Mouse (Mus musculus) CH12.LX (cell line): ENCODE results near the gene Ick. TPM values are rescaled to one million over a fixed set of nuclear protein-coding genes. Genes with fewer than 3 reads are reported as not detected.

Experiments used
- DNase-seq: peaks from one replicate; pipeline ENCODE4 v3.0.0-alpha.2; 2013; ENCODE audit errors: extremely low read depth
- H3K27ac ChIP-seq: 2 replicates; pipeline ENCODE4 v1.5.1; 2012; ENCODE audit warnings: low read depth, mild to moderate bottlenecking, control low read depth, moderate library complexity; ENCODE audit not compliant: insufficient read depth
- H3K27me3 ChIP-seq: replicated peaks from 2 replicates; pipeline ENCODE3; 2012; ENCODE audit warnings: inconsistent platforms
- H3K36me3 ChIP-seq, 2 experiments: replicated peaks in 1 of 2; 2 replicates each; pipeline versions ENCODE3 to v1.6.1; 2012; ENCODE audit warnings: inconsistent platforms in 1 of 2, low read length in 1 of 2, mild to moderate bottlenecking in 1 of 2, mixed read lengths in 1 of 2, moderate library complexity in 1 of 2; ENCODE audit not compliant: control insufficient read depth in 1 of 2, insufficient read depth in 1 of 2
- H3K4me1 ChIP-seq, 2 experiments: 2 replicates each; pipeline ENCODE4 v1.6.1; 2012; ENCODE audit warnings: inconsistent platforms in 1 of 2, moderate library complexity in 1 of 2; ENCODE audit not compliant: insufficient read depth in 2 of 2, control insufficient read depth in 1 of 2
- H3K4me2 ChIP-seq: 2 replicates; pipeline ENCODE4 v1.6.1; 2012; ENCODE audit warnings: low read depth, mild to moderate bottlenecking, control low read depth; ENCODE audit not compliant: poor library complexity, insufficient read depth, severe bottlenecking
- H3K4me3 ChIP-seq, 3 experiments: fragments of 150-350 bp in 1 of 3; sonication (generic) in 1 of 3; replicated peaks in 1 of 3; 2 replicates each; pipeline versions ENCODE3 to v1.5.1; 2011 to 2012; ENCODE audit warnings: low read depth in 2 of 3, low read length in 2 of 3, mild to moderate bottlenecking in 2 of 3, moderate library complexity in 2 of 3, control low read depth in 1 of 3, improper control_type of control experiment in 1 of 3, inconsistent platforms in 1 of 3, mixed read lengths in 1 of 3; ENCODE audit not compliant: poor library complexity in 1 of 3
- H3K79me2 ChIP-seq: replicated peaks from 2 replicates; pipeline ENCODE4 v1.6.1; 2012; ENCODE audit warnings: mild to moderate bottlenecking, moderate library complexity; ENCODE audit not compliant: control insufficient read depth, poor library complexity, insufficient read depth, severe bottlenecking; ENCODE audit errors: extremely low read depth
- H3K9ac ChIP-seq: 2 replicates; pipeline ENCODE4 v1.6.1; 2012; ENCODE audit warnings: low read depth, mild to moderate bottlenecking, control low read depth, moderate library complexity; ENCODE audit not compliant: insufficient read depth
- H3K9me3 ChIP-seq: replicated peaks from 2 replicates; pipeline ENCODE3; 2012; ENCODE audit warnings: low read length, inconsistent platforms, mixed read lengths
- BHLHE40 ChIP-seq: IDR thresholded peaks from 2 replicates; pipeline ENCODE4 v1.6.1; 2011; ENCODE audit warnings: mild to moderate bottlenecking, low read depth, low read length, improper control_type of control experiment
- CHD1 ChIP-seq: IDR thresholded peaks from 2 replicates; pipeline ENCODE4 v1.6.1; 2012; ENCODE audit warnings: low read depth, low read length, improper control_type of control experiment, inconsistent platforms
- CHD2 ChIP-seq: IDR thresholded peaks from 2 replicates; pipeline ENCODE4 v1.6.1; 2011; ENCODE audit warnings: low read length, improper control_type of control experiment
- CTCF ChIP-seq, 2 experiments: IDR thresholded peaks in 1 of 2; conservative IDR thresholded peaks in 1 of 2; 2 replicates each; pipeline ENCODE4 v1.5.1; 2011 to 2012; ENCODE audit warnings: low read depth in 2 of 2, low read length in 2 of 2, improper control_type of control experiment in 1 of 2, inconsistent platforms in 1 of 2, mild to moderate bottlenecking in 1 of 2, moderate library complexity in 1 of 2
- E2F4 ChIP-seq: IDR thresholded peaks from 2 replicates; pipeline ENCODE4 v1.6.1; 2011; ENCODE audit warnings: low read depth, low read length, improper control_type of control experiment; ENCODE audit not compliant: insufficient replicate concordance
- ELF1 ChIP-seq: IDR thresholded peaks from 2 replicates; pipeline ENCODE4 v1.6.1; 2014; ENCODE audit warnings: low read depth, mild to moderate bottlenecking, inconsistent platforms, low read length, improper control_type of control experiment
- EP300 ChIP-seq: IDR thresholded peaks from 2 replicates; pipeline ENCODE4 v1.6.1; 2011; ENCODE audit warnings: low read length, improper control_type of control experiment
- ETS1 ChIP-seq: conservative IDR thresholded peaks from 2 replicates; pipeline ENCODE4 v1.6.1; 2012; ENCODE audit warnings: low read depth, mild to moderate bottlenecking, inconsistent platforms, low read length, improper control_type of control experiment, moderate library complexity
- GABPA ChIP-seq: IDR thresholded peaks from 2 replicates; pipeline ENCODE4 v1.6.1; 2012; ENCODE audit warnings: low read depth, low read length, improper control_type of control experiment, inconsistent platforms; ENCODE audit not compliant: insufficient replicate concordance
- HCFC1 ChIP-seq: IDR thresholded peaks from 2 replicates; pipeline ENCODE4 v1.6.1; 2012; ENCODE audit warnings: low read depth, mild to moderate bottlenecking, inconsistent platforms, low read length, improper control_type of control experiment
- IRF4 ChIP-seq: IDR thresholded peaks from 2 replicates; pipeline ENCODE4 v1.6.1; 2014; ENCODE audit warnings: low read depth, mild to moderate bottlenecking, inconsistent platforms, low read length, improper control_type of control experiment
- JUN ChIP-seq: IDR thresholded peaks from 2 replicates; pipeline ENCODE4 v1.6.1; 2011; ENCODE audit warnings: low read depth, mild to moderate bottlenecking, low read length, improper control_type of control experiment, moderate library complexity; ENCODE audit not compliant: insufficient read depth
- JUND ChIP-seq: conservative IDR thresholded peaks from 2 replicates; pipeline ENCODE4 v1.6.1; 2011; ENCODE audit warnings: low read depth, low read length, improper control_type of control experiment
- KAT2A ChIP-seq: IDR thresholded peaks from 2 replicates; pipeline ENCODE4 v1.6.1; 2012; ENCODE audit warnings: low read length, improper control_type of control experiment, inconsistent platforms; ENCODE audit not compliant: insufficient replicate concordance
- MAFK ChIP-seq: IDR thresholded peaks from 2 replicates; pipeline ENCODE4 v1.6.1; 2011; ENCODE audit warnings: low read length, improper control_type of control experiment; ENCODE audit not compliant: insufficient replicate concordance
- MAX ChIP-seq: IDR thresholded peaks from 2 replicates; pipeline ENCODE4 v1.6.1; 2011; ENCODE audit warnings: low read length, improper control_type of control experiment
- MAZ ChIP-seq: IDR thresholded peaks from 2 replicates; pipeline ENCODE4 v1.6.1; 2012; ENCODE audit warnings: low read depth, mild to moderate bottlenecking, inconsistent platforms, low read length, improper control_type of control experiment, moderate library complexity
- MEF2A ChIP-seq: IDR thresholded peaks from 2 replicates; pipeline ENCODE4 v1.6.1; 2014; ENCODE audit warnings: low read depth, mild to moderate bottlenecking, inconsistent platforms, low read length, improper control_type of control experiment, borderline replicate concordance
- MXI1 ChIP-seq: IDR thresholded peaks from 2 replicates; pipeline ENCODE4 v1.6.1; 2011; ENCODE audit warnings: mild to moderate bottlenecking, low read depth, low read length, improper control_type of control experiment
- MYC ChIP-seq: IDR thresholded peaks from 2 replicates; pipeline ENCODE4 v1.6.1; 2011; ENCODE audit warnings: low read depth, mild to moderate bottlenecking, improper control_type of control experiment, low read length
- NELFE ChIP-seq: IDR thresholded peaks from 2 replicates; pipeline ENCODE4 v1.6.1; 2011; ENCODE audit warnings: low read depth, low read length, improper control_type of control experiment
- NRF1 ChIP-seq: IDR thresholded peaks from 2 replicates; pipeline ENCODE4 v1.6.1; 2014; ENCODE audit warnings: low read depth, mild to moderate bottlenecking, inconsistent platforms, low read length, improper control_type of control experiment, moderate library complexity
- PAX5 ChIP-seq: IDR thresholded peaks from 2 replicates; pipeline ENCODE4 v1.6.1; 2012; ENCODE audit warnings: low read length, inconsistent platforms, mixed read lengths
- POLR2A ChIP-seq: IDR thresholded peaks from 2 replicates; pipeline ENCODE4 v1.6.1; 2011; ENCODE audit warnings: low read depth, mild to moderate bottlenecking, improper control_type of control experiment, low read length
- POLR2AphosphoS2 ChIP-seq: IDR thresholded peaks from 2 replicates; pipeline ENCODE4 v1.6.1; 2011; ENCODE audit warnings: low read depth, low read length, improper control_type of control experiment
- RAD21 ChIP-seq: IDR thresholded peaks from 2 replicates; pipeline ENCODE4 v1.6.1; 2011; ENCODE audit warnings: low read depth, mild to moderate bottlenecking, low read length, improper control_type of control experiment, moderate library complexity
- RCOR1 ChIP-seq: conservative IDR thresholded peaks from 2 replicates; pipeline ENCODE4 v1.6.1; 2012; ENCODE audit warnings: low read depth, mild to moderate bottlenecking, inconsistent platforms, low read length, improper control_type of control experiment
- SIN3A ChIP-seq: IDR thresholded peaks from 2 replicates; pipeline ENCODE4 v1.6.1; 2012; ENCODE audit warnings: low read length, improper control_type of control experiment, inconsistent platforms
- SMC3 ChIP-seq: IDR thresholded peaks from 2 replicates; pipeline ENCODE4 v1.6.1; 2011; ENCODE audit warnings: low read depth, low read length, improper control_type of control experiment
- TBP ChIP-seq: conservative IDR thresholded peaks from 2 replicates; pipeline ENCODE4 v1.6.1; 2011; ENCODE audit warnings: low read depth, low read length, improper control_type of control experiment
- TCF12 ChIP-seq: IDR thresholded peaks from 2 replicates; pipeline ENCODE4 v1.6.1; 2014; ENCODE audit warnings: low read depth, mild to moderate bottlenecking, inconsistent platforms, low read length, improper control_type of control experiment
- UBTF ChIP-seq: IDR thresholded peaks from 2 replicates; pipeline ENCODE4 v1.6.1; 2012; ENCODE audit warnings: low read depth, mild to moderate bottlenecking, inconsistent platforms, low read length, improper control_type of control experiment, moderate library complexity
- USF1 ChIP-seq: IDR thresholded peaks from 2 replicates; pipeline ENCODE4 v1.6.1; 2014; ENCODE audit warnings: low read depth, mild to moderate bottlenecking, inconsistent platforms, low read length, improper control_type of control experiment
- USF2 ChIP-seq: conservative IDR thresholded peaks from 2 replicates; pipeline ENCODE4 v1.6.1; 2011; ENCODE audit warnings: low read depth, low read length, improper control_type of control experiment
- ZC3H11A ChIP-seq: IDR thresholded peaks from 2 replicates; pipeline ENCODE4 v1.6.1; 2012; ENCODE audit warnings: low read depth, mild to moderate bottlenecking, inconsistent platforms, low read length, improper control_type of control experiment
- ZKSCAN1 ChIP-seq: IDR thresholded peaks from 2 replicates; pipeline ENCODE4 v1.6.1; 2012; ENCODE audit warnings: low read depth, inconsistent platforms, low read length, improper control_type of control experiment, borderline replicate concordance
- ZMIZ1 ChIP-seq: IDR thresholded peaks from 2 replicates; pipeline ENCODE4 v1.6.1; 2012; ENCODE audit warnings: low read depth, mild to moderate bottlenecking, inconsistent platforms, low read length, improper control_type of control experiment
- ZNF384 ChIP-seq: IDR thresholded peaks from 2 replicates; pipeline ENCODE4 v1.6.1; 2012; ENCODE audit warnings: low read depth, low read length, improper control_type of control experiment, inconsistent platforms
- dilution Hi-C: fragments of 300-500 bp; cut with MboI; formaldehyde crosslinking; loops from 2 replicates; pipeline ENCODE4 v1.14.3; 2020; ENCODE audit warnings: low sequenced_read_pairs; ENCODE audit not compliant: extremely low pct_unique_long_range_greater_than_20kb, extremely low pct_ligation_motif_present
- in situ Hi-C: fragments of 300-500 bp; cut with MboI; formaldehyde crosslinking; loops from 3 replicates; pipeline ENCODE4 v1.14.3; 2019; ENCODE audit warnings: low sequenced_read_pairs, low pct_ligation_motif_present, low pct_unique_long_range_greater_than_20kb, mixed read lengths
- polyA plus RNA-seq: library from polyadenylated mRNA; unstranded; fragments of >175 nt; gene quantifications from 2 replicates; pipeline ENCODE4 v1.2.1, GENCODE M21; 2012; ENCODE audit warnings: low read depth; ENCODE audit not compliant: insufficient read length
- total RNA-seq, 2 experiments: library from RNA; depleted of rRNA; stranded (reverse); fragments of 300-350 nt in 1 of 2; fragments of >200 nt in 1 of 2; gene quantifications; 2 replicates each; pipeline ENCODE4 v1.2.3; 2012 to 2014

Gene Ick
- 3.4 and 4.8 TPM in 2 replicates for total RNA-seq (2012; rRNA removed)
- 4.5 and 5.0 TPM in 2 replicates for total RNA-seq (2014; rRNA removed)
- 5.4 and 7.1 TPM in 2 replicates for polyA plus RNA-seq

DNA sequence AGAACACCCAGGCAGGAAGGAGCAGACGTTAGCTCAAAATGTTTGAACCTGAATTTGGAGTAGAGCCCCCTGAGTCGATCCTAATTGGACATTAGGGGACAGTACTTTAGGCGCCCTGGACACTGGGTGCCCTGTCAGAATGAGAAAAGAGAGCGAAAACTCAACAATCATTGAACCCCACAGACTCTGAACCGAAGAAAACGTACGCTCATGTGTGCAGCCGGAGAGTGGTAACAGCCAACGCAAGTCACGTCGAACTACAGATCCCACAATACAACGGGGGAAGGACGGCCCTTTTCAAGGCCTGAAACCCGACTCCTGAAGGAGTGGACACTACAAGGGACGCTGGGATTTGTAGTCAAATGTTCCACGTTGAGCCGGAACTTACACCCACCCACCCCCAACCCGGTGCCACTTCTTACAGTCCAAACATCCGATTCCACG lies at the start of gene Ick, which contains the start of gene Fbxo9:
TSS of gene Ick (plus strand) at position 397 of the 444 bp plus-strand sequence.
TSS of gene Fbxo9 (minus strand) at position 270 of the 444 bp plus-strand sequence.
- Histone ChIP-seq H3K4me3 (peak within 1 kb of the TSS; percentile 80 to 88 (median 88)), H3K36me3 (peaks cover 0 to 17% of the 10 kb centered on the region in 2 experiments), H3K9ac (peak within 1 kb of the TSS; percentile 86), H3K4me1 (peaks cover 4 to 47% of the 10 kb centered on the region in 2 experiments; a peak in 3 of 4 replicates), H3K79me2 (no peaks in the 10 kb centered on the region; the same call in 1 of the 2 replicates), H3K4me2 (peak within 1 kb of the TSS; percentile 77), H3K27ac (peak within 1 kb of the TSS; percentile 76), H3K9me3 (no peaks in the 10 kb centered on the region), H3K27me3 (no peaks in the 10 kb centered on the region)
- DNase-seq = peak; percentile 97
- in situ Hi-C loops = no loop called here
- TF ChIP-seq HCFC1 = peak; percentile 99
- 0 out of 2 replicates have a peak, but pooled peaks have one; percentile 33 for TF ChIP-seq TBP
- TF ChIP-seq ETS1 = no peak
- peak; percentile 29; the same call in 1 of the 2 replicates for TF ChIP-seq EP300
- no peak for TF ChIP-seq MAFK
- TF ChIP-seq NRF1 = no peak
- no peak for TF ChIP-seq SMC3
- no peak for TF ChIP-seq JUN
- peak; percentile 80 for TF ChIP-seq CHD2
- TF ChIP-seq MEF2A = 0 out of 2 replicates have a peak, but pooled peaks have one; percentile 13
- no peak for TF ChIP-seq IRF4
- TF ChIP-seq CHD1 = peak; percentile 96; the same call in 1 of the 2 replicates
- TF ChIP-seq MAZ = peak; percentile 83; the same call in 1 of the 2 replicates
- no peak for TF ChIP-seq E2F4
- TF ChIP-seq GABPA = peak; percentile 90; the same call in 1 of the 2 replicates
- peak; percentile 98 for TF ChIP-seq KAT2A
- no peak for TF ChIP-seq UBTF
- no peak for TF ChIP-seq CTCF (conservative IDR thresholded peaks at IDR 0.05 in 1 of 2, IDR thresholded peaks at IDR 0.05 in 1 of 2; ENCODE audit: low read depth in 2 of 2, low read length in 2 of 2)
- no peak; the same call in 1 of the 2 replicates for TF ChIP-seq MXI1
- no peak for TF ChIP-seq RAD21
- peak; percentile 32; the same call in 1 of the 2 replicates for TF ChIP-seq TCF12
- TF ChIP-seq POLR2AphosphoS2 = no peak
- peak; percentile 48 for TF ChIP-seq POLR2A
- peak; percentile 60; the same call in 1 of the 2 replicates for TF ChIP-seq SIN3A
- TF ChIP-seq ZMIZ1 = no peak; the same call in 1 of the 2 replicates
- no peak for TF ChIP-seq PAX5
- peak; percentile 47; the same call in 1 of the 2 replicates for TF ChIP-seq MAX
- TF ChIP-seq USF2 = no peak
- no peak for TF ChIP-seq ZC3H11A
- no peak for TF ChIP-seq RCOR1
- TF ChIP-seq USF1 = no peak
- no peak for TF ChIP-seq ZKSCAN1
- no peak; the same call in 1 of the 2 replicates for TF ChIP-seq BHLHE40
- TF ChIP-seq JUND = peak; percentile 43; the same call in 1 of the 2 replicates
- 0 out of 2 replicates have a peak, but pooled peaks have one; percentile 38 for TF ChIP-seq ZNF384
- TF ChIP-seq MYC = peak; percentile 92
- TF ChIP-seq ELF1 = peak; percentile 86
- TF ChIP-seq NELFE = no peak
- dilution Hi-C loops = no loop called here
